Comparison of ENCODE assay signal across 9 mouse cellular contexts in the genomic region with DNA sequence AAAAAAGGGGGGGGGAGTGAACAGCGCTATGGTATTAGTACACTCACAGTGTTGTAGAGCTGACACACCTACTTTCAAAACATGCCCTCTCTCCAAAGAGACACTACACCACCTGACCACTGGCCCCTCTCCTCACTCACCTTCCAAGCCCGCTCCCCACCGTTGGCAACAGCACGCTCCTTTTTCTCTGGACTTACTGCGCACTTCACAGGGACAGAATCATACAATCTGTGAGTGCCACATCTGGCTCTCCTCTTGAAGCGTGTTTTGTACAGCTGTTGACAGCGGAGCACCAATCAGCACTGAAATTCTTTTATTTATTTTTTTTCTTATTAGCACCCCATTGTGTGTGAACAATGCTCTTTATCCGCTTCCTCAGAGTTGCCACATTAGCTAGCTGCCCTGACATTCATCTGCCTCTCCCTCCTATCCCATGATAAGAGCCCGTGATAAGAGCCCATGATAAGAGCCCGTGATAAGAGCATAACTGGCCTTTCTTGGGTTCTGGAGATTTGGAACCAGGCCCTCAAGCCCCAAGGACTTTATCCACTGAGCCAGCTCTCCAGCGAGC. TPM values are rescaled to one million over a fixed set of nuclear protein-coding genes. Genes with fewer than 3 reads are reported as not detected.
DNase-seq lines count a peak whose midpoint lies in the region; ATAC-seq and TF ChIP-seq lines count a peak whose summit lies in the region.
"Had no signal": no experiment of that assay in that cellular context is flagged by ENCODE, and none has a peak within 500 bp of the region (broad histone marks: within the 10 kb centered on the region; RNA-seq: fewer than 3 reads in every experiment).

No protein-coding gene starts in this region.

- DNase-seq in cerebellum, adult 2 months: no peak
- no peak for DNase-seq in cerebellum, adult 18-20 months
- no peak for DNase-seq in CH12.LX (ENCODE audit: extremely low read depth)
- DNase-seq in lung, embryonic 14.5 days: peak; percentile 21
- no peak for DNase-seq in right cerebral cortex, adult 2 months (ENCODE audit: low spot score in 2 of 2)
- DNase-seq in c-Kit-positive CD71-positive TER-119-positive erythroid progenitor cells, embryonic 14.5 days (ENCODE audit: low spot score): no peak
- DNase-seq in ovary, postnatal 36 days (ENCODE audit: low spot score): no peak

- TF ChIP-seq RAD21 in CH12.LX (IDR thresholded peaks at IDR 0.05; ENCODE audit: low read depth, low read length): no peak

- no peak for TF ChIP-seq CTCF in cerebellum, adult 2 months (IDR thresholded peaks at IDR 0.05; ENCODE audit: borderline replicate concordance, insufficient read depth, low read depth, low read length)
- no peak for TF ChIP-seq CTCF in CH12.LX (conservative IDR thresholded peaks at IDR 0.05 in 1 of 2, IDR thresholded peaks at IDR 0.05 in 1 of 2; ENCODE audit: low read depth in 2 of 2, low read length in 2 of 2)
- TF ChIP-seq CTCF in lung, embryonic 14.5 days (IDR thresholded peaks at IDR 0.05; ENCODE audit: low read depth): no peak

- H3K4me3 ChIP-seq in cerebellum, adult 2 months (replicated peaks; ENCODE audit: insufficient read depth, low read depth, low read length): peak overlapping the region; percentile 9
- no peak overlapping the region for H3K4me3 ChIP-seq in CH12.LX (replicated peaks in 1 of 3; ENCODE audit: low read depth in 2 of 3, low read length in 2 of 3, poor library complexity in 1 of 3)
- peak overlapping the region; percentile 14 to 16; a peak in 2 of 4 replicates for H3K4me3 ChIP-seq in heart, embryonic 14.5 days (ENCODE audit: control insufficient read depth in 1 of 2, insufficient read depth in 1 of 2, low read depth in 1 of 2, low read length in 2 of 2)
- no peak overlapping the region for H3K4me3 ChIP-seq in lung, embryonic 14.5 days (ENCODE audit: low read depth, low read length)

- H3K27me3 ChIP-seq in cerebellum, adult 2 months (ENCODE audit: control insufficient read depth, insufficient read depth, low read length): no peaks in the 10 kb centered on the region
- no peaks in the 10 kb centered on the region for H3K27me3 ChIP-seq in CH12.LX (replicated peaks)
- no peaks in the 10 kb centered on the region for H3K27me3 ChIP-seq in heart, embryonic 14.5 days (ENCODE audit: control insufficient read depth, insufficient read depth, low read length)
- H3K27me3 ChIP-seq in lung, embryonic 14.5 days (ENCODE audit: insufficient read depth, low read length): no peaks in the 10 kb centered on the region

- ATAC-seq in heart, embryonic 14.5 days (ENCODE audit: insufficient number of reproducible peaks, insufficient read depth, low FRiP score, low read depth): no peak
- ATAC-seq in lung, embryonic 14.5 days (ENCODE audit: insufficient read depth): no peak

- no peak for TF ChIP-seq EP300 in CH12.LX (IDR thresholded peaks at IDR 0.05; ENCODE audit: low read length)

- no peak for TF ChIP-seq POLR2A in cerebellum, adult 2 months (IDR thresholded peaks at IDR 0.05; ENCODE audit: borderline replicate concordance, insufficient read depth, low read length)
- no peak for TF ChIP-seq POLR2A in CH12.LX (IDR thresholded peaks at IDR 0.05; ENCODE audit: low read depth, low read length)

- no peaks in the 10 kb centered on the region for H3K36me3 ChIP-seq in CH12.LX (replicated peaks in 1 of 2; ENCODE audit: control insufficient read depth in 1 of 2, insufficient read depth in 1 of 2, low read length in 1 of 2)
- no peaks in the 10 kb centered on the region for H3K36me3 ChIP-seq in heart, embryonic 14.5 days (ENCODE audit: control insufficient read depth, insufficient read depth, low read length)
- no peaks in the 10 kb centered on the region for H3K36me3 ChIP-seq in lung, embryonic 14.5 days (ENCODE audit: insufficient read depth)

- WGBS in cerebellum, adult 2 months: 56% methylated on average over 11 of the region's 11 CpGs
- WGBS in heart, embryonic 14.5 days: 25% methylated on average over 11 of the region's 11 CpGs
- 31% methylated on average over 11 of the region's 11 CpGs for WGBS in lung, embryonic 14.5 days

- dilution Hi-C loops in CH12.LX (cut with MboI; ENCODE audit: extremely low pct_ligation_motif_present, extremely low pct_unique_long_range_greater_than_20kb, low sequenced_read_pairs): no loop called here

- no peak overlapping the region for H3K9ac ChIP-seq in CH12.LX (ENCODE audit: insufficient read depth, low read depth)
- peak overlapping the region; percentile 16; the same call in 1 of the 2 replicates for H3K9ac ChIP-seq in heart, embryonic 14.5 days (ENCODE audit: low read length)
- H3K9ac ChIP-seq in lung, embryonic 14.5 days: no peak overlapping the region

- no peaks in the 10 kb centered on the region for H3K79me2 ChIP-seq in CH12.LX (replicated peaks; ENCODE audit: control insufficient read depth, extremely low read depth, insufficient read depth, poor library complexity, severe bottlenecking)

- in situ Hi-C loops in CH12.LX (cut with MboI; ENCODE audit: low pct_ligation_motif_present, low pct_unique_long_range_greater_than_20kb, low sequenced_read_pairs): loop anchor here (5.0 kb wide), 1 partner anchor 51 kb away; no protein-coding TSS in a partner anchor

- no peaks in the 10 kb centered on the region for H3K9me3 ChIP-seq in CH12.LX (replicated peaks; ENCODE audit: low read length)
- H3K9me3 ChIP-seq in heart, embryonic 14.5 days (ENCODE audit: control insufficient read depth, low read length): no peaks in the 10 kb centered on the region
- no peaks in the 10 kb centered on the region for H3K9me3 ChIP-seq in lung, embryonic 14.5 days (ENCODE audit: low read depth, low read length)

- peaks cover 5% of the 10 kb centered on the region for H3K4me1 ChIP-seq in cerebellum, adult 2 months (ENCODE audit: control insufficient read depth, insufficient read depth, low read length)
- H3K4me1 ChIP-seq in CH12.LX (ENCODE audit: control insufficient read depth in 1 of 2, insufficient read depth in 2 of 2): peaks cover 11 to 52% of the 10 kb centered on the region in 2 experiments
- peaks cover 19 to 21% of the 10 kb centered on the region in 2 experiments for H3K4me1 ChIP-seq in heart, embryonic 14.5 days (ENCODE audit: control insufficient read depth in 2 of 2, insufficient read depth in 2 of 2, low read length in 2 of 2)
- peaks cover 16% of the 10 kb centered on the region; the same call in 1 of the 2 replicates for H3K4me1 ChIP-seq in lung, embryonic 14.5 days (ENCODE audit: insufficient read depth)

- H3K4me2 ChIP-seq in CH12.LX (ENCODE audit: insufficient read depth, low read depth, poor library complexity, severe bottlenecking): peak overlapping the region; percentile 19; the same call in 1 of the 2 replicates
- peak overlapping the region; percentile 95 for H3K4me2 ChIP-seq in heart, embryonic 14.5 days (ENCODE audit: low read length)
- peak overlapping the region; percentile 92 for H3K4me2 ChIP-seq in lung, embryonic 14.5 days

- peak overlapping the region; percentile 36; the same call in 1 of the 2 replicates for H3K27ac ChIP-seq in cerebellum, adult 2 months (ENCODE audit: insufficient read depth, low read length)
- H3K27ac ChIP-seq in CH12.LX (ENCODE audit: insufficient read depth, low read depth): no peak overlapping the region
- H3K27ac ChIP-seq in heart, embryonic 14.5 days (replicated peaks in 1 of 2; ENCODE audit: control insufficient read depth in 1 of 2, insufficient read depth in 1 of 2, low read depth in 2 of 2, low read length in 2 of 2): no peak overlapping the region
- no peak overlapping the region for H3K27ac ChIP-seq in lung, embryonic 14.5 days (ENCODE audit: low read depth)

TF ChIP-seq in CH12.LX, 34 proteins besides CTCF, POLR2A, EP300 and RAD21:
- no peak for TF ChIP-seq JUND (conservative IDR thresholded peaks at IDR 0.05; ENCODE audit: low read depth, low read length)
- TF ChIP-seq HCFC1 (IDR thresholded peaks at IDR 0.05; ENCODE audit: low read depth, low read length): no peak
- no peak for TF ChIP-seq MEF2A (IDR thresholded peaks at IDR 0.05; ENCODE audit: borderline replicate concordance, low read depth, low read length)
- TF ChIP-seq MYC (IDR thresholded peaks at IDR 0.05; ENCODE audit: low read depth, low read length): 0 out of 2 replicates have a peak, but pooled peaks have one; percentile 7
- TF ChIP-seq ZMIZ1 (IDR thresholded peaks at IDR 0.05; ENCODE audit: low read depth, low read length): no peak

RNA-seq across cellular contexts. Expression of a gene that starts 43.4 kb away (rescaled TPM):
- polyA plus RNA-seq in cerebellum, adult 2 months (2012; rRNA removed): 20.5 and 20.9 TPM in 2 replicates
- total RNA-seq in CH12.LX (2012; rRNA removed) (0.04 TPM in 1 of 2 replicates, not detected in the other), CH12.LX (2014; rRNA removed) (not detected in 2 replicates)
- 0.11 TPM in 1 of 2 replicates, not detected in the other for polyA plus RNA-seq in CH12.LX (2012; ENCODE audit: insufficient read length, low read depth)
- 0.32 TPM in 1 of 2 replicates, not detected in the other for polyA plus RNA-seq in heart, embryonic 14.5 days (2014; fragmentation: Nextera tagmentation; extraction: Ambion mirVana)
- polyA plus RNA-seq in lung, embryonic 14.5 days (2014; fragmentation: Nextera tagmentation; extraction: Ambion mirVana): 0.20 TPM in 2 replicates
- total RNA-seq: neutrophil, adult 5-6 weeks had no signal

RNA-seq across cellular contexts. Expression of a gene that starts 47.0 kb away (rescaled TPM):
- 695 and 743 TPM in 2 replicates for polyA plus RNA-seq in cerebellum, adult 2 months (2012; rRNA removed)
- 204 and 212 TPM in 2 replicates for total RNA-seq in CH12.LX (2012; rRNA removed)
- total RNA-seq in CH12.LX (2014; rRNA removed): 123 and 205 TPM in 2 replicates
- 274 and 408 TPM in 2 replicates for polyA plus RNA-seq in CH12.LX (2012; ENCODE audit: insufficient read length, low read depth)
- polyA plus RNA-seq in heart, embryonic 14.5 days (2014; fragmentation: Nextera tagmentation; extraction: Ambion mirVana): 139 and 146 TPM in 2 replicates
- 248 and 257 TPM in 2 replicates for polyA plus RNA-seq in lung, embryonic 14.5 days (2014; fragmentation: Nextera tagmentation; extraction: Ambion mirVana)

RNA-seq across cellular contexts. Expression of a gene that starts 54.2 kb away (rescaled TPM):
- 5.3 and 8.2 TPM in 2 replicates for polyA plus RNA-seq in cerebellum, adult 2 months (2012; rRNA removed)
- total RNA-seq in CH12.LX (2012; rRNA removed) (0.04 TPM in 1 of 2 replicates, not detected in the other), CH12.LX (2014; rRNA removed) (not detected in 2 replicates)
- polyA plus RNA-seq in CH12.LX (2012; ENCODE audit: insufficient read length, low read depth): 0.07 TPM in 2 replicates
- not detected in 2 replicates for polyA plus RNA-seq in heart, embryonic 14.5 days (2014; fragmentation: Nextera tagmentation; extraction: Ambion mirVana)
- polyA plus RNA-seq in lung, embryonic 14.5 days (2014; fragmentation: Nextera tagmentation; extraction: Ambion mirVana): not detected in 2 replicates
- total RNA-seq: neutrophil, adult 5-6 weeks had no signal

Comparison
In these comparisons a context has a peak if more than half of its experiments do, and no peak if none do; other contexts are left out.
1. H3K4me3 ChIP-seq: peak in cerebellum, adult 2 months (single experiment) and heart, embryonic 14.5 days (2 of 2); none in CH12.LX (0 of 3) and lung, embryonic 14.5 days (single experiment).
2. H3K4me2 ChIP-seq: peak in every context shown above with its lines; median percentile 95 in heart, embryonic 14.5 days; 92 in lung, embryonic 14.5 days; 19 in CH12.LX.
3. RNA of a gene that starts 43.4 kb away (polyA plus RNA-seq): 20.5 to 20.9 TPM in cerebellum, adult 2 months; 0.32 TPM in heart, embryonic 14.5 days, 0.20 TPM in lung, embryonic 14.5 days and 0.11 TPM in CH12.LX; every median in the first group is over 10 times any median in the second.